Mouse (Mus musculus) CH12.LX (cell line): ENCODE data around the gene Prkcb. TPM values are rescaled to one million over a fixed set of nuclear protein-coding genes. Genes with fewer than 3 reads are reported as not detected.

Experiments used
- DNase-seq: peaks from one replicate; pipeline ENCODE4 v3.0.0-alpha.2; 2013; ENCODE audit errors: extremely low read depth
- H3K27ac ChIP-seq: 2 replicates; pipeline ENCODE4 v1.5.1; 2012; ENCODE audit warnings: low read depth, mild to moderate bottlenecking, control low read depth, moderate library complexity; ENCODE audit not compliant: insufficient read depth
- H3K27me3 ChIP-seq: replicated peaks from 2 replicates; pipeline ENCODE3; 2012; ENCODE audit warnings: inconsistent platforms
- H3K36me3 ChIP-seq, 2 experiments: replicated peaks in 1 of 2; 2 replicates each; pipeline versions ENCODE3 to v1.6.1; 2012; ENCODE audit warnings: inconsistent platforms in 1 of 2, low read length in 1 of 2, mild to moderate bottlenecking in 1 of 2, mixed read lengths in 1 of 2, moderate library complexity in 1 of 2; ENCODE audit not compliant: control insufficient read depth in 1 of 2, insufficient read depth in 1 of 2
- H3K4me1 ChIP-seq, 2 experiments: 2 replicates each; pipeline ENCODE4 v1.6.1; 2012; ENCODE audit warnings: inconsistent platforms in 1 of 2, moderate library complexity in 1 of 2; ENCODE audit not compliant: insufficient read depth in 2 of 2, control insufficient read depth in 1 of 2
- H3K4me2 ChIP-seq: 2 replicates; pipeline ENCODE4 v1.6.1; 2012; ENCODE audit warnings: low read depth, mild to moderate bottlenecking, control low read depth; ENCODE audit not compliant: poor library complexity, insufficient read depth, severe bottlenecking
- H3K4me3 ChIP-seq, 3 experiments: fragments of 150-350 bp in 1 of 3; sonication (generic) in 1 of 3; replicated peaks in 1 of 3; 2 replicates each; pipeline versions ENCODE3 to v1.5.1; 2011 to 2012; ENCODE audit warnings: low read depth in 2 of 3, low read length in 2 of 3, mild to moderate bottlenecking in 2 of 3, moderate library complexity in 2 of 3, control low read depth in 1 of 3, improper control_type of control experiment in 1 of 3, inconsistent platforms in 1 of 3, mixed read lengths in 1 of 3; ENCODE audit not compliant: poor library complexity in 1 of 3
- H3K79me2 ChIP-seq: replicated peaks from 2 replicates; pipeline ENCODE4 v1.6.1; 2012; ENCODE audit warnings: mild to moderate bottlenecking, moderate library complexity; ENCODE audit not compliant: control insufficient read depth, poor library complexity, insufficient read depth, severe bottlenecking; ENCODE audit errors: extremely low read depth
- H3K9ac ChIP-seq: 2 replicates; pipeline ENCODE4 v1.6.1; 2012; ENCODE audit warnings: low read depth, mild to moderate bottlenecking, control low read depth, moderate library complexity; ENCODE audit not compliant: insufficient read depth
- H3K9me3 ChIP-seq: replicated peaks from 2 replicates; pipeline ENCODE3; 2012; ENCODE audit warnings: low read length, inconsistent platforms, mixed read lengths
- BHLHE40 ChIP-seq: IDR thresholded peaks from 2 replicates; pipeline ENCODE4 v1.6.1; 2011; ENCODE audit warnings: mild to moderate bottlenecking, low read depth, low read length, improper control_type of control experiment
- CHD2 ChIP-seq: IDR thresholded peaks from 2 replicates; pipeline ENCODE4 v1.6.1; 2011; ENCODE audit warnings: low read length, improper control_type of control experiment
- E2F4 ChIP-seq: IDR thresholded peaks from 2 replicates; pipeline ENCODE4 v1.6.1; 2011; ENCODE audit warnings: low read depth, low read length, improper control_type of control experiment; ENCODE audit not compliant: insufficient replicate concordance
- EP300 ChIP-seq: IDR thresholded peaks from 2 replicates; pipeline ENCODE4 v1.6.1; 2011; ENCODE audit warnings: low read length, improper control_type of control experiment
- IRF4 ChIP-seq: IDR thresholded peaks from 2 replicates; pipeline ENCODE4 v1.6.1; 2014; ENCODE audit warnings: low read depth, mild to moderate bottlenecking, inconsistent platforms, low read length, improper control_type of control experiment
- MAFK ChIP-seq: IDR thresholded peaks from 2 replicates; pipeline ENCODE4 v1.6.1; 2011; ENCODE audit warnings: low read length, improper control_type of control experiment; ENCODE audit not compliant: insufficient replicate concordance
- MAX ChIP-seq: IDR thresholded peaks from 2 replicates; pipeline ENCODE4 v1.6.1; 2011; ENCODE audit warnings: low read length, improper control_type of control experiment
- MAZ ChIP-seq: IDR thresholded peaks from 2 replicates; pipeline ENCODE4 v1.6.1; 2012; ENCODE audit warnings: low read depth, mild to moderate bottlenecking, inconsistent platforms, low read length, improper control_type of control experiment, moderate library complexity
- MYC ChIP-seq: IDR thresholded peaks from 2 replicates; pipeline ENCODE4 v1.6.1; 2011; ENCODE audit warnings: low read depth, mild to moderate bottlenecking, improper control_type of control experiment, low read length
- NRF1 ChIP-seq: IDR thresholded peaks from 2 replicates; pipeline ENCODE4 v1.6.1; 2014; ENCODE audit warnings: low read depth, mild to moderate bottlenecking, inconsistent platforms, low read length, improper control_type of control experiment, moderate library complexity
- PAX5 ChIP-seq: IDR thresholded peaks from 2 replicates; pipeline ENCODE4 v1.6.1; 2012; ENCODE audit warnings: low read length, inconsistent platforms, mixed read lengths
- POLR2AphosphoS2 ChIP-seq: IDR thresholded peaks from 2 replicates; pipeline ENCODE4 v1.6.1; 2011; ENCODE audit warnings: low read depth, low read length, improper control_type of control experiment
- RAD21 ChIP-seq: IDR thresholded peaks from 2 replicates; pipeline ENCODE4 v1.6.1; 2011; ENCODE audit warnings: low read depth, mild to moderate bottlenecking, low read length, improper control_type of control experiment, moderate library complexity
- RCOR1 ChIP-seq: conservative IDR thresholded peaks from 2 replicates; pipeline ENCODE4 v1.6.1; 2012; ENCODE audit warnings: low read depth, mild to moderate bottlenecking, inconsistent platforms, low read length, improper control_type of control experiment
- SIN3A ChIP-seq: IDR thresholded peaks from 2 replicates; pipeline ENCODE4 v1.6.1; 2012; ENCODE audit warnings: low read length, improper control_type of control experiment, inconsistent platforms
- SMC3 ChIP-seq: IDR thresholded peaks from 2 replicates; pipeline ENCODE4 v1.6.1; 2011; ENCODE audit warnings: low read depth, low read length, improper control_type of control experiment
- UBTF ChIP-seq: IDR thresholded peaks from 2 replicates; pipeline ENCODE4 v1.6.1; 2012; ENCODE audit warnings: low read depth, mild to moderate bottlenecking, inconsistent platforms, low read length, improper control_type of control experiment, moderate library complexity
- USF1 ChIP-seq: IDR thresholded peaks from 2 replicates; pipeline ENCODE4 v1.6.1; 2014; ENCODE audit warnings: low read depth, mild to moderate bottlenecking, inconsistent platforms, low read length, improper control_type of control experiment
- USF2 ChIP-seq: conservative IDR thresholded peaks from 2 replicates; pipeline ENCODE4 v1.6.1; 2011; ENCODE audit warnings: low read depth, low read length, improper control_type of control experiment
- ZC3H11A ChIP-seq: IDR thresholded peaks from 2 replicates; pipeline ENCODE4 v1.6.1; 2012; ENCODE audit warnings: low read depth, mild to moderate bottlenecking, inconsistent platforms, low read length, improper control_type of control experiment
- dilution Hi-C: fragments of 300-500 bp; cut with MboI; formaldehyde crosslinking; loops from 2 replicates; pipeline ENCODE4 v1.14.3; 2020; ENCODE audit warnings: low sequenced_read_pairs; ENCODE audit not compliant: extremely low pct_unique_long_range_greater_than_20kb, extremely low pct_ligation_motif_present
- in situ Hi-C: fragments of 300-500 bp; cut with MboI; formaldehyde crosslinking; loops from 3 replicates; pipeline ENCODE4 v1.14.3; 2019; ENCODE audit warnings: low sequenced_read_pairs, low pct_ligation_motif_present, low pct_unique_long_range_greater_than_20kb, mixed read lengths
- polyA plus RNA-seq: library from polyadenylated mRNA; unstranded; fragments of >175 nt; gene quantifications from 2 replicates; pipeline ENCODE4 v1.2.1, GENCODE M21; 2012; ENCODE audit warnings: low read depth; ENCODE audit not compliant: insufficient read length
- total RNA-seq, 2 experiments: library from RNA; depleted of rRNA; stranded (reverse); fragments of 300-350 nt in 1 of 2; fragments of >200 nt in 1 of 2; gene quantifications; 2 replicates each; pipeline ENCODE4 v1.2.3; 2012 to 2014

The Prkcb gene
- total and polyA plus RNA-seq, 3 experiments, result 323 to 463 (median 337) TPM

DNA sequence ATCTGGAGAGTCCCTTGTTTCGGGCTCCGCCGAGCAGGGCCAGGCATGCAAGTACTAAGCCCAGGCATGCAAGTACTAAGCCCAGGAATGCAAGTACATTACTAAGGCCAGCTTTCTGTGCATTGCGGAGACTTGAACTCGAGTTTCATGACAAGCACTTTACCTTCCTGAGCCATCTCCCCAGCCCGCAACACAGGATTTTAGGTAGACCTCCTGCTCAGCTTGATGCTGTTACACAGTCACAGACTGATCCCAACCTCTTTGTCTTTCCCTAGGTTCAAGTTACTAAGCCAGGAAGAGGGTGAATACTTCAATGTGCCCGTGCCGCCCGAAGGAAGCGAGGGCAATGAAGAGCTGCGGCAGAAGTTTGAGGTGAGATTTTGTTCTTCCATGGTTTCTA, 239.7 kb downstream of the Prkcb start:
- no peak for TF ChIP-seq SMC3

DNA sequence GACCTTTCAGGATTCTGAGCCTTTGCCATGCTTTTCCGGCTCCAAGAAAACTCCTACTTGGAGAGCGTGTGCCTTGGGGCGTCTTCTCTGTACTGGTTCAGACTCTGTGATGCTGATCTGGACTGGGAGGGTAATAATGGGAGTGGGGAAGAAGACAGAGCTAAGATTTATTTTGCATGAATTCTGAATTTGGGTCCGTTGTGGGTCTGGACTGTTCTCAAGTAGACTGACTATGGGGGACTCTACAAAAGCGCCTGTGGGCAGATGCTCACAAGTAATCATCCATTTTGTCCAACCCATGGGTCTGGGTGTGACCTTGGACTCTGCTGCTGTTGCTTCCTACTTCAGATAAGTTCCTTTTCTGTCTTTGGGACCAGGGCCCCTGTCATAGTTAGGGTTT, 240.1 kb downstream of the Prkcb start:
- dilution Hi-C loops, result no loop called here
- no peak overlapping the region for H3K9ac ChIP-seq
- H3K4me2 ChIP-seq, result no peak overlapping the region
- TF ChIP-seq MYC, result no peak
- no peak for TF ChIP-seq MAX
- TF ChIP-seq NRF1, result no peak
- no peak for TF ChIP-seq BHLHE40
- no peak for TF ChIP-seq USF1
- TF ChIP-seq E2F4, result no peak
- no peak for TF ChIP-seq POLR2AphosphoS2
- no peak for TF ChIP-seq CHD2
- TF ChIP-seq MAZ, result no peak
- no peak for TF ChIP-seq SIN3A
- no peak for TF ChIP-seq ZC3H11A
- TF ChIP-seq RAD21, result no peak
- no peak for TF ChIP-seq PAX5
- no peak for TF ChIP-seq IRF4
- TF ChIP-seq EP300, result no peak
- no peak for TF ChIP-seq RCOR1
- TF ChIP-seq USF2, result no peak
- no peak for TF ChIP-seq MAFK
- no peak for TF ChIP-seq UBTF
- no peak overlapping the region for H3K27ac ChIP-seq
- no peak for DNase-seq
- H3K9me3 ChIP-seq, result peaks cover 6% of the 10 kb centered on the region
- in situ Hi-C loops, result no loop called here
- H3K27me3 ChIP-seq, result no peaks in the 10 kb centered on the region
- peaks cover 81 to 98% of the 10 kb centered on the region in 2 experiments for H3K36me3 ChIP-seq
- H3K79me2 ChIP-seq, result no peaks in the 10 kb centered on the region
- peaks cover 0 to 5% of the 10 kb centered on the region in 2 experiments; a peak in 2 of 4 replicates for H3K4me1 ChIP-seq
- no peak overlapping the region for H3K4me3 ChIP-seq

More for the DNA sequence above, 239.7 kb downstream of the Prkcb start:
- peaks cover 0 to 5% of the 10 kb centered on the region in 2 experiments; a peak in 2 of 4 replicates for H3K4me1 ChIP-seq
- no peak overlapping the region for H3K9ac ChIP-seq
- H3K27me3 ChIP-seq, result no peaks in the 10 kb centered on the region
- peaks cover 79 to 98% of the 10 kb centered on the region in 2 experiments for H3K36me3 ChIP-seq
- no peaks in the 10 kb centered on the region for H3K79me2 ChIP-seq
- peaks cover 6% of the 10 kb centered on the region for H3K9me3 ChIP-seq
- no peak overlapping the region for H3K4me3 ChIP-seq
- dilution Hi-C loops (no loop called here), in situ Hi-C loops (no loop called here)
- no peak for DNase-seq
- H3K27ac ChIP-seq, result no peak overlapping the region
- H3K4me2 ChIP-seq, result no peak overlapping the region
